In the genomic region with DNA sequence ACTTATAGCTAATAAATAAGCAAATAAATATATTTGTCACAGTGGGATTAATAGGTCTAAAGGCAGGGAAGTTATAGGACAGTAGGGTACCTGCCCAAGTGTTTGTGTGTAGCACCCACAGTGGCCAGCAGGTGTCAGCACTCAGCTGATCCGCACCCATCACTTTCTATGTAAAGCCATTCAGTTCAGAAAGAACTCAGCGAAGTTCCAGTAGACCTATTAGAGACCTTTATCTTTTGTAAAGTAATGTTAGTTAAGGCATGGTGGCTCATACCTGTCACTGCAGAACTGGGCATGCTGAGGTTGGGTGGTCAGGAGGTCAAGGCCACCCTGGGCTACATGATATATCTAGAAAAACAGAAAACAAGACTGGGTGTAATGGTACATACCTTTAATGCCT, we compare ENCODE assay signal across 9 mouse cellular contexts. TPM values are rescaled to one million over a fixed set of nuclear protein-coding genes. Genes with fewer than 3 reads are reported as not detected.
DNase-seq lines count a peak whose midpoint lies in the region; ATAC-seq and TF ChIP-seq lines count a peak whose summit lies in the region.
"Had no signal": no experiment of that assay in that cellular context is flagged by ENCODE, and none has a peak within 500 bp of the region (broad histone marks: within the 10 kb centered on the region; RNA-seq: fewer than 3 reads in every experiment).

No protein-coding gene starts in this region.

- 4% methylated on average over 2 of the region's 2 CpGs for WGBS in forebrain, postnatal 0 days
- 8% methylated on average over 2 of the region's 2 CpGs for WGBS in intestine, embryonic 16.5 days
- 19% methylated on average over 2 of the region's 2 CpGs for WGBS in limb, embryonic 14.5 days

- peak; percentile 86 for ATAC-seq in forebrain, postnatal 0 days
- ATAC-seq in intestine, embryonic 16.5 days: peak; percentile 58; the same call in 1 of the 2 replicates
- ATAC-seq in limb, embryonic 14.5 days (ENCODE audit: low FRiP score, low read depth): peak; percentile 78
- peak; percentile 73 for ATAC-seq in monocyte, adult 5-6 weeks (replicated peaks; ENCODE audit: insufficient number of reproducible peaks, low FRiP score, low TSS enrichment, poor library complexity, severe bottlenecking)

- H3K9ac ChIP-seq in forebrain, postnatal 0 days: no peak overlapping the region
- H3K9ac ChIP-seq in intestine, embryonic 16.5 days (ENCODE audit: low read depth, low read length): no peak overlapping the region
- H3K9ac ChIP-seq in limb, embryonic 14.5 days (ENCODE audit: low read depth, low read length, severe bottlenecking): no peak overlapping the region
- H3K9ac ChIP-seq: embryonic facial prominence, embryonic 15.5 days had no signal

- H3K36me3 ChIP-seq in forebrain, postnatal 0 days (ENCODE audit: insufficient read depth): no peaks in the 10 kb centered on the region
- no peaks in the 10 kb centered on the region for H3K36me3 ChIP-seq in intestine, embryonic 16.5 days (ENCODE audit: control insufficient read depth, insufficient read depth, low read length)
- no peaks in the 10 kb centered on the region for H3K36me3 ChIP-seq in limb, embryonic 14.5 days (ENCODE audit: control insufficient read depth, insufficient read depth, low read length)
- H3K36me3 ChIP-seq: embryonic facial prominence, embryonic 15.5 days had no signal

- no peak overlapping the region for H3K4me2 ChIP-seq in forebrain, postnatal 0 days (ENCODE audit: low read depth)
- H3K4me2 ChIP-seq in intestine, embryonic 16.5 days (ENCODE audit: low read depth, low read length): no peak overlapping the region
- no peak overlapping the region for H3K4me2 ChIP-seq in limb, embryonic 14.5 days (replicated peaks; ENCODE audit: low read depth, low read length, severe bottlenecking)
- H3K4me2 ChIP-seq: embryonic facial prominence, embryonic 15.5 days had no signal

- no peaks in the 10 kb centered on the region for H3K27me3 ChIP-seq in forebrain, postnatal 0 days (ENCODE audit: insufficient read depth, low read length)
- no peaks in the 10 kb centered on the region for H3K27me3 ChIP-seq in intestine, embryonic 16.5 days (replicated peaks; ENCODE audit: control insufficient read depth, insufficient read depth, low read length)
- no peaks in the 10 kb centered on the region for H3K27me3 ChIP-seq in limb, embryonic 14.5 days (ENCODE audit: control insufficient read depth, insufficient read depth, low read length)
- H3K27me3 ChIP-seq: embryonic facial prominence, embryonic 15.5 days had no signal

- no peak overlapping the region for H3K4me3 ChIP-seq in forebrain, postnatal 0 days (ENCODE audit: low read depth, low read length)
- no peak overlapping the region for H3K4me3 ChIP-seq in intestine, embryonic 16.5 days (ENCODE audit: low read length)
- H3K4me3 ChIP-seq in limb, embryonic 14.5 days (replicated peaks; ENCODE audit: low read length): no peak overlapping the region
- H3K4me3 ChIP-seq: embryonic facial prominence, embryonic 15.5 days had no signal

- TF ChIP-seq CTCF in forebrain, postnatal 0 days (IDR thresholded peaks at IDR 0.05; ENCODE audit: low read depth): peak; percentile 86

- no peaks in the 10 kb centered on the region for H3K4me1 ChIP-seq in forebrain, postnatal 0 days (ENCODE audit: insufficient read depth)
- no peaks in the 10 kb centered on the region for H3K4me1 ChIP-seq in intestine, embryonic 16.5 days (ENCODE audit: control insufficient read depth, insufficient read depth, low read length)
- H3K4me1 ChIP-seq in limb, embryonic 14.5 days (ENCODE audit: control insufficient read depth, insufficient read depth, low read length): no peaks in the 10 kb centered on the region
- H3K4me1 ChIP-seq: embryonic facial prominence, embryonic 15.5 days had no signal

- no peak overlapping the region for H3K27ac ChIP-seq in forebrain, postnatal 0 days (ENCODE audit: low read depth, low read length)
- H3K27ac ChIP-seq in intestine, embryonic 16.5 days (ENCODE audit: low read length): no peak overlapping the region
- no peak overlapping the region for H3K27ac ChIP-seq in limb, embryonic 14.5 days (replicated peaks; ENCODE audit: low read depth, low read length)
- H3K27ac ChIP-seq: embryonic facial prominence, embryonic 15.5 days had no signal

- H3K9me3 ChIP-seq in forebrain, postnatal 0 days (ENCODE audit: low read length): no peaks in the 10 kb centered on the region
- H3K9me3 ChIP-seq in intestine, embryonic 16.5 days (ENCODE audit: control insufficient read depth, low read length): no peaks in the 10 kb centered on the region
- H3K9me3 ChIP-seq in limb, embryonic 14.5 days (ENCODE audit: control insufficient read depth, low read length): no peaks in the 10 kb centered on the region
- H3K9me3 ChIP-seq: embryonic facial prominence, embryonic 15.5 days had no signal

- TF ChIP-seq POLR2A in limb, embryonic 14.5 days (IDR thresholded peaks at IDR 0.05; ENCODE audit: borderline replicate concordance, extremely low read depth, insufficient read depth, insufficient read length): no peak

- peak; percentile 20 for DNase-seq in ovary, postnatal 10 days (ENCODE audit: low spot score)
- DNase-seq in ovary, adult 18-20 months (ENCODE audit: low spot score): no peak
- peak; percentile 74 for DNase-seq in c-Kit-positive CD71-positive TER-119-positive erythroid progenitor cells, embryonic 14.5 days (ENCODE audit: low spot score)
- DNase-seq in forebrain, postnatal 0 days: peak; percentile 78
- peak; percentile 60 for DNase-seq in limb, embryonic 14.5 days (ENCODE audit: low spot score)
- DNase-seq in spleen, postnatal 4 days (ENCODE audit: low spot score in 2 of 2): peak; percentile 79 to 94

RNA-seq across cellular contexts. Expression of gene Pga5, which starts 12.4 kb away (rescaled TPM):
- not detected in 2 replicates for total RNA-seq in forebrain, postnatal 0 days (2014; rRNA removed)
- polyA plus RNA-seq in forebrain, postnatal 0 days (2015; fragmentation: Nextera tagmentation; extraction: Ambion mirVana): not detected in 2 replicates
- polyA plus RNA-seq in intestine, embryonic 16.5 days (2015; fragmentation: Nextera tagmentation; extraction: Ambion mirVana): 0.71 and 0.78 TPM in 2 replicates
- polyA plus RNA-seq in limb, embryonic 14.5 days (2012; rRNA removed): 0.12 and 0.23 TPM in 2 replicates
- polyA plus RNA-seq in limb, embryonic 14.5 days (2014; fragmentation: Nextera tagmentation; extraction: Ambion mirVana): not detected in 2 replicates
- not detected in 3 replicates for total RNA-seq in monocyte, adult 5-6 weeks (2017)
- polyA plus RNA-seq: embryonic facial prominence, embryonic 15.5 days had no signal

RNA-seq across cellular contexts. Expression of gene Vps37c, which starts 23.0 kb away (rescaled TPM):
- 27.9 and 29.0 TPM in 2 replicates for total RNA-seq in forebrain, postnatal 0 days (2014; rRNA removed)
- 34.5 TPM in 2 replicates for polyA plus RNA-seq in forebrain, postnatal 0 days (2015; fragmentation: Nextera tagmentation; extraction: Ambion mirVana)
- 36.2 and 37.6 TPM in 2 replicates for polyA plus RNA-seq in intestine, embryonic 16.5 days (2015; fragmentation: Nextera tagmentation; extraction: Ambion mirVana)
- 30.2 and 37.4 TPM in 2 replicates for polyA plus RNA-seq in limb, embryonic 14.5 days (2012; rRNA removed)
- polyA plus RNA-seq in limb, embryonic 14.5 days (2014; fragmentation: Nextera tagmentation; extraction: Ambion mirVana): 37.6 and 42.6 TPM in 2 replicates
- total RNA-seq in monocyte, adult 5-6 weeks (2017): 7.3 to 22.2 TPM (median 18.7 TPM) in 3 replicates

RNA-seq across cellular contexts. Expression of gene Vwce, which starts 31.5 kb away (rescaled TPM):
- 1.5 and 1.7 TPM in 2 replicates for total RNA-seq in forebrain, postnatal 0 days (2014; rRNA removed)
- polyA plus RNA-seq in forebrain, postnatal 0 days (2015; fragmentation: Nextera tagmentation; extraction: Ambion mirVana): 0.44 and 0.88 TPM in 2 replicates
- 4.8 and 5.5 TPM in 2 replicates for polyA plus RNA-seq in intestine, embryonic 16.5 days (2015; fragmentation: Nextera tagmentation; extraction: Ambion mirVana)
- 7.0 and 10.2 TPM in 2 replicates for polyA plus RNA-seq in limb, embryonic 14.5 days (2012; rRNA removed)
- 3.2 TPM in 2 replicates for polyA plus RNA-seq in limb, embryonic 14.5 days (2014; fragmentation: Nextera tagmentation; extraction: Ambion mirVana)
- total RNA-seq in monocyte, adult 5-6 weeks (2017): not detected in 3 replicates
